Mouse (Mus musculus): ENCODE measurements around the gene Rsrp1.

DNA sequence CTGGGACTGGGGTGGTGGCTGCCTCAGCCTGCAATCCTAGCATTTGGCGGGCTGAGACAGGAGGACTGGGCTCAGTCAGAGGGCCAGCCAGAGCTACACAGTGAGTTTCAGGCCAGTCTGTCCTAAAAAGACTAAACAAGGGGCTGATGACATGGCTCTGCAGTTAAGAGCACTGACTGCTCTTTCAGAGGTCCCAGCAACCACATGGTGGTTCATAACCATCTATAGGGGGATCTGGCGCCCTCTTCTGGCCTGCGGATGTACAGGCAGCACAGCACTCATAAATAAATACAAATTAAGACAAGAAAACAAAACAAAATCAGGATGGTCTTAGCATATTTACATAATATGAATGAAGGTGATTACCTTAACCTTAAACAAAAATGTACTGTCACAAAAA lies 10.0 kb upstream of the Rsrp1 start:
- peak; percentile 66; the same call in 1 of the 2 replicates for TF ChIP-seq CTCF (IDR thresholded peaks at IDR 0.05; ENCODE audit: control insufficient read depth, insufficient read depth, insufficient replicate concordance, low read depth, low read length)
- no peak for TF ChIP-seq POLR2A (IDR thresholded peaks at IDR 0.05; ENCODE audit: control insufficient read depth, low read depth, low read length)
